Mouse (Mus musculus): ENCODE results near the gene Ror1.

Ror1 gene

DNA sequence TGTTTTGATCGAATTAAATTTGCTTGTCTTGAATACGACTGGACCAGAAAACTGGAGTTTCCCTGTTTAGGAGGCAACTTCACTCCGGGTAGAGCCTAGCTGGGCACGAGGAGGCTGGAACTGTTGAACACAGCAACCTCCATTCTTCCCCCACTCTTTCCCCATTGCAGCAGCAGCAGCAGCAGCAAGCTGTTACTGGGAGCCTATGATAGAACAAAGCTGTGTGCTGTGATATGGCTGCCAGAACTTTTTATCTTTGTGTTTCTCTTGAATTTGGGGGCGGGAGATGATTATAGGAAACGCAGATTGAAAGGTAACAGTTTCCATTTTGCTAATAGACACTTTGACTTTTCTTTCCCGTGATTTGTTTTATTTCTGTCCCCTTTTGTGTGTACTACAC, 70.2 kb downstream of the Ror1 start:
- no peak for DNase-seq

DNA sequence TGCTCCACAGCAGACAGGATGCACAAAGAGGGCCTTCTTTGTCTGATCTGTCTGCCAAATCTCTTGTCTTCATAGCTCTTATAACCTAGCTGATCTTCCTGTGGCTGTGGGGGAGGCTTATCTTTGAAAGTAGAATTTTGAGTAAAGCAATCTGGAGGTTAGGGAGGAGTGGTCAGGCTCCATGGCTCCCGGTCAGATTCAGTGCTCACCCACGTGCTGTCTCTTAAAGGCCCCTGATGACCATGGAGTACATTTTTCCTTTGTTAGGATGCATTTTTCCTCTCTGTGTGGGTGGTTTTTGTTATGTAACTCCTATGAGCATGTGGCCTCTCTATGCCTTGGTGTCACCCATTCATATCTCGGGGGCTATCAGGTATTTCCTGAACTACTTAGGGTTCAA, 71.3 kb downstream of the Ror1 start:
- DNase-seq = no peak

GRCm38 (mm10) chr4:100169683-100170082, 74.1 kb downstream of the Ror1 start:
- DNase-seq = no peak

DNA sequence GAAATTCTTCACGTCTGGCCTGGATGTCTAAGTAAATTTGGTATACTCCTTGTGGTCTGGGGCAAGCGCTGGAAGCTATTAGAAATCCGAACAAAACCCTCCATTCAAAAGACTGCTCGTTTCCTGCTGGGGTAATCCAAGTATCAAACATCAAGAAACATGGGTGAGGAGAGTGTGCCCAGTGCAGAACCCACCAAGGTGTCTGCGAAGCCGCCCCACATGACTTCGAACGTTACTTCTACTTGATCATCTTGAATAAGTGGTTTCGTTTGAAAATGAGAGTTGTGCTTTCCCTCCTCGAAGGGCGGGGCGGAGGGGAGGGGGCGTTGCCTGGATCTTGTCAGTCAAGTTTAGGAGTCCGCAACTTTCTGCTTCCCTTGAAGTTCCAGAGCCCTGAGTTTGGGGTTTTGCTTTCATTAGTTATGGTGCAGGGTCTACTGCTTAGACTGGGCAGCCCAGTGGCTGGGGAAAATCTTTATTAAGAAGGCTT, 74.6 kb downstream of the Ror1 start:
- DNase-seq = no peak

- DNase-seq = no peak
Measured at GRCm38 (mm10) chr4:100170743-100171142, 75.2 kb downstream of the Ror1 start.

DNA sequence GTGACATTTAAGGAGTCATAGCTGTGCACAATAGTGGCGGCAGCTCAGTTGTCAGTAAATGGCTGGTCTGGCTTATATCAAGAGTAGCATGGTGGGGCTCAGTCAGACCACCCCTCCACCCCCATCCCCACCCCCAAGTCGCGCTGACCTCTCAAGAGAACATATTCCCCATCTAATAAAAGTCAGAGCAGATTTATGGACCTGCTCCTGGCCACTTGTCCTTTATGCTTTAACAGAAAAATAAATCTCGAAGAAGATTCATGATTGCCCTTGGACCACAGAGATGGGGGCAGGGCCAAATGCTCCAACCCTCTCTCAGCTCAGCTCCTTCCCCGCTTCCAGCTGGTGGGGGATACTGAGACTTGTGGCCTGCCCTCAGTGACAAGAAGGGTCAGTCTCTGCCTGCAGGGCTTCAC, 75.9 kb downstream of the Ror1 start:
- no peak for DNase-seq

DNA sequence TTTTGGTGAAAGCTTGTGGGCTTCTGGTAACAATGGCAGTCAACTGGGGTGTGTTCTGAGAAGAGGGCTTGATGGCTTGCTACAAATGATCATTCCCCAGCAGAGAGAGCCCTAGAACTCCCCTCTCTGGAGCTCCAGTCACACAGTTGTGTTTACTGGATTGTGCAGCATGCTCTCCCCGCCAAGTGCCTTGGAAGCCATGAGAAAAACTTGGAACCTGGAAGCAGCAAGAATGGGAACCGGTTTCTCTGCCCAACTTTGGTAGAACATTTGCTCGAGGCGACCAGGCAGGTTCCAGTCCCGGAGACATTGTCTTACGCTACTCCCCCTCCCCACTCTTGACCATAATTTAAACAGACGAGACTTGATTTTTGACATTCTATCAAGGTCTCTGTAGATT, 80.0 kb downstream of the Ror1 start:
- no peak for DNase-seq

DNA sequence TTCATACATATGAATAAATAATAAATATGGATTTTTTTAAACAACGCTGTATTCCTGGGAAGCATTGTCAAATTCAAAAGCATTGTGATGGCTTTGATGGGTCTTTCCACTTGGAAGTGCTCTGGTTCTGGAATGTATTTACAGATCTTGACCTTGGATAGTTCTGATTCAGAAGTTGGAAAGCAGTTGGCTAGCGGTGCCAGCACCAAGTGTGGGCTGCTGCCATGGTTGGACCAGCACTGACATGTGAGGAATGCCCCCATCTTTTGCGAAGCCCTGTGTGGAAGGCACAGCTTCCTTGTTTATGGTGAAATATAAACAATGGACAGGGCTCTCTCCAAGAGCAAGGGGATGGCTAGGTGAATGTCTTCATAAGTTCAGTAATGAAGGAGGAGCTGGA, 82.7 kb downstream of the Ror1 start:
- no peak for DNase-seq

DNA sequence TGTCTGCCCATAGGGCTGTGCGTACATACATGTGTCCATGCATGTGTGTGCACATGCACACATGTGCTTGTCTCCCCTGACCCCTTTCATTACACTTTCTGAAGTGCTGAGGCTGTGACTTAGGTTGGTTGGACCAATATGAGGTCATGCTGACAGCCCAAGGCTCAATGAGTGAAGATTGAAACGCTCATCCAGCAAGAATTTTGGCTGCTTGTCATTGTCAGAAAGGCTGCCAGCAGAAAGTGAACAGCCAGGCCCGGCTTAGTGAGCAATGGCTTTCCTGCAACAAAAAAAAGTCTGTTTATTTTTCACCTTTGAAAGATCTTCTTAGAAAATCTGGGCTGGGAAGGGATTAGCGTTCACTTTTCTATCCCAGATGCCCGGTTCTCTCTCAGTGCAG, 86.1 kb downstream of the Ror1 start:
- peak in 1 of 2 experiments; percentile 10 for DNase-seq

- DNase-seq = no peak
Measured at GRCm38 (mm10) chr4:100186781-100187180, 91.2 kb downstream of the Ror1 start.

GRCm38 (mm10) chr4:100187563-100188200, 92.1 kb downstream of the Ror1 start:
- peak in 1 of 2 experiments; percentile 7 for DNase-seq

- DNase-seq = peak; percentile 65 to 82
Measured at GRCm38 (mm10) chr4:100188201-100188699, 92.7 kb downstream of the Ror1 start.

DNA sequence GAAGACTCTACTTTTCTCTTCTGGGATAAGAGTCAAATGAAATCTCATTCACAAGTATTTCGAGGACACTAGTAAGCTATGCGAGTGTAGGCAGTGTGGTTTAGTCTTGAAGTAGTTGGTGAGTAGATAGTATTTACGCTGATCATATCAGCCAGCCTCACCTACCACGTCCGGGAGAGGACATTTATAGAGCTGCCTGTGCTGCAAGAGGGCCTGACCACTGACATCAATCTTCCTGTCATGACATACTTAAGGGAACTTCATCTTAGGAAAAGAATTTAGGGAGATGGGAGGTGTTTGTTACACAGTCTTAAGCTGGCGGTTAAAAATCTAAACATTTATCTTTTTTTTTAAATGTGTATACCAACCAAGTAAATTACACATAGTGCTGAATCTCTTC, 95.9 kb downstream of the Ror1 start:
- no peak for DNase-seq

DNA sequence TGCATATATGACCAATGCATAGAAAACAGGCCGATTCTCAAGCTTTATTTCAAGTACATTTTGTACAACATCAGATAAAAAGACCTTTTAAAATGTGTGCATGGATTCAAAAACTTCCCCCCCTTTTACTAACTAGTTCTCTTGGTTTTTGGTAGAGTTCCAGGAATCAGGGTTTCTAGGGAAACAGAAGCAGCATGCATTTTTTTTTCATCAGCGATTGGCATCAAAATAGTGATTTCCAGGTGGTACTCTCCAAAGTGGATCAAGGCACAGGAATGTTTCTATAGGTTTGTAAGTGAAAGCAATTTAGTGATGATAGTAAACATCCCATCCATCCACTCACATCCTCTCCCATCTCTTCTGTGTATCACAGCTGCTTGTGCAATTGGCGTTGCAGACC, 98.5 kb downstream of the Ror1 start:
- no peak for DNase-seq

DNA sequence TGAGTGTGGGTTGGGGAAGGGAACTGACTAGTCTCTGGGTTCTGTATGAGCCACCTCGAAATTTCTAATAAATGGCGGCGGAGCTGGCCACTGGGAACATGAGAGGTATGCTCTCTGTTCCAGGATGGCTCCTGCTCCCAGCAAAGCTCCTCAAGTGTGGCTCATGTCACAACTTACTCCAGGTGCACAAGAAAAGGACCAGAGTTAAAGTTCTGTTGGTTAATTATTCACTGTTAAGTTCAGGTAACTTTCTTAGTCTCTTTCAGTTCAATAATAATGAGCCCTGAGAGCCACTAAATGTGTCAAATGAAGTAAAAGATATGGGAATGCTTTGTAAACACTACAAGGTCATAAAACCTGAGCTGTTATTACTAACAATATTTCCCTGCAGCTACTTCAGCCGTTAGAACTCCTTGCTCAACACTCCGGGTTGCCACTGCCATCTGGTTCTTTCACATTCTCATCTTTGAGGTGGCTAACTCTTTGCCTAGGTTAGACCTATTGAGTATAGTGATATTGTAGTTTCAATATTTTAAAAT, 100.7 kb downstream of the Ror1 start:
- DNase-seq = no peak

GRCm38 (mm10) chr4:100198275-100198674, 102.7 kb downstream of the Ror1 start:
- DNase-seq = no peak

DNA sequence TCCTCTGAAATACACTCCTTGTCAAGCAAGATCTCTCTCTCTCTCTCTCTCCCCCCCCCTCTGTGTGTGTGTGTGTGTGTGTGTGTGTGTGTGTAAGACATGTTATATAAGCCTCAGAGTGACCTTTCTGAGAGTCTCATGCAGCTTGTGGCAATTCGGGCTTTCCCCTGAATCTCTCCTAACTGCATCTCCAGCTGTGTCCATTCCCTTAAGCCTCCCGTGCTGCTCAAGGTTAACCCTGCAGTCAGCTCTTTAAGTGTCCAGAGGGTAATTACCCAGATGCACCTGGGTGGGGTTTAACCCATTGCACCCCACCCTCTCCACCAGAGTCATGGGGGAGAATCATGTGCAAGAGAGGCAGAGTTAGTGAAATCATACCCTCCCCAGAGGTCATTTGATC, 105.7 kb downstream of the Ror1 start:
- no peak for DNase-seq

DNA sequence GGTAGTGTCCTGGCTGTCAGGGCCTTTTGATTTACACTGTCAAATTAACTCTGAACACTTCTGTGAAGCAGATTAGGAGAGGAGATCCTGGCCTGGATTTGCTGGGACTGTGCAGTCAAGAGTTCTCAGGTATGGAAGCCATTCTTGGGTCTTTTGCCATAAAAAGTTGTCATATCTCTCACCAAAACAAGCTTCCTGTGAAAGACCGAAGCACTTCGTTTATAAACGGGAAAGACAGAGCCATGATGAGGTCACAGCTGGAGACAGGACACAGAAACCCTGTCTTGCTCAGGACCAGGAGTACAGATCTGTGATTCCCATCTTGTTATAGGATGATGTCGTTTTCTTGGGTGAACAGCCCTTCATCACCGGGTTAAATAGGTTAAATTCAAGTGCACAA, 107.5 kb downstream of the Ror1 start:
- no peak for DNase-seq

GRCm38 (mm10) chr4:100203688-100204087, 108.1 kb downstream of the Ror1 start:
- no peak for DNase-seq

- no peak for DNase-seq
Measured at GRCm38 (mm10) chr4:100204381-100204780, 108.8 kb downstream of the Ror1 start.

DNA sequence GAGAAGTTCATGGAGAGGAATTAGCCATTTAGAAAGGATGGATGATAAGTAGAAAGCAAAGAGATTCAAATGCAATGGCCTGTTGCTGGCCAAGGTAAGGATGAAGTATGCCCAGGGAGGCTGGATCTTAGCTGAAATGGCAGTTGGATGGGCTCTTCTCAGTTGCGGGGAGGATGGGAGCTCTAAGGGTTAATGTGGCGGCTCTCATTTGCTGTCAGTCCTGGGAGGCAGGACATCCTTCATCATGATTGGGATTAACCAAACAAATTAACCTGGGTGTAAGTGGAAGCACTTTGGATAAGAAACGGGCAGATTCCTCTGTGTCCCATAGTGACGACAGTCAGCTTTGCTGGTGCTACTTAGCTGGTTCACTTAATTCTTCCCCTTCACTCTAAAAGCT, 112.5 kb downstream of the Ror1 start:
- no peak for DNase-seq

GRCm38 (mm10) chr4:100209106-100209505, 113.5 kb downstream of the Ror1 start:
- DNase-seq = no peak

GRCm38 (mm10) chr4:100211331-100211730, 115.7 kb downstream of the Ror1 start:
- DNase-seq = no peak

DNA sequence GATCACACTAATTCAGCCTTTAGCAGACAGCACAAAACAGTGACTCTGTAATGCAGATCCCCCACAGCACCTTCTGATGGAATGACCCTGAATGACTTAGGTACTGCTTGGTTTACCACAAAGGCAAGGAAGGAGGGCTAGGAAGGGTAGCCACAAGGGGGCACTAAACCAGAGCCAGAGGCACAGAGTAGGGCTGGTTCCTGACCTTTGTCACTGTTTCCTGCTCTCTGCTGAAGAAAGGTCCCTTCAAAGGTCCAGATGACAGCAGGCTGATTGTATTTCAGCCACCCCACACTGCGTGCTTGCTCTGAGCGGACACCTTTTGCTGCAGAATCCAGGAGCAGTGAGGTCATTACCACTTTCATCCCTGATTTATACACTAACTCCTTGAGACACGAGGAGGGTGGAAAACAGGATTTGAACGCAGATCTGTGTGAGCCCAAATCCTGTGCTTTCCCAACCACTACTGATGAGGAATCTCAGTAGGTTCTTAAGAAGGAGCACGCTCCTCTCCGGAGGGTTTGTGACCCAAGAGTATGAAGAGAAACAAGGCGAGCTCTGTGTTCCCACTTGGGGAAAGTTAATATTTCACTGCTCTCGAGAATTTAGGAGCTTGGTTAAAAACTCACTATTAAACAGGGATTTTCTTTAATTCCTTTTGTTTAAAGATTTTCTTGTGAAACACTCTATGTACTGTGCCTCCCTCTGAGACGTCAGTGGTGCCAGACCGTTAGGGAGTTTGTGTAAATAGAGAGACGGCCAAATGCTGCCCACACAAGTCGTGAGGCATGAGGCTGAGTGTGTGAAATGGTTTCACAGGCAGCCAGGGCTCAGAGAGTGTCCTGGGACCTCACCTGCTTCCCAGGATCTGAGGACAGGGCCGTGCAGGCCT, 119.0 kb downstream of the Ror1 start:
- DNase-seq = peak; percentile 62 to 75
